ENCODE assay signal across 10 mouse cellular contexts in genomic region chr2:52426041-52426440, GRCm38 (mm10). TPM values are rescaled to one million over a fixed set of nuclear protein-coding genes. Genes with fewer than 3 reads are reported as not detected.
DNase-seq lines count a peak whose midpoint lies in the region; ATAC-seq lines count a peak whose summit lies in the region.
"Had no signal": no experiment of that assay in that cellular context is flagged by ENCODE, and none has a peak within 500 bp of the region (broad histone marks: within the 10 kb centered on the region; RNA-seq: fewer than 3 reads in every experiment).

No protein-coding gene starts in this region.

- no peak overlapping the region for H3K4me3 ChIP-seq in heart, embryonic 11.5 days (ENCODE audit: low read depth, low read length)
- peak overlapping the region; percentile 84 for H3K4me3 ChIP-seq in liver, embryonic 11.5 days (ENCODE audit: low read depth, low read length)
- peak overlapping the region; percentile 76; the same call in 1 of the 2 replicates for H3K4me3 ChIP-seq in brown adipose tissue, adult 24 weeks (ENCODE audit: insufficient read depth, low read depth, low read length)
- peak overlapping the region; percentile 81 for H3K4me3 ChIP-seq in liver, embryonic 12.5 days

- H3K9me3 ChIP-seq in heart, embryonic 11.5 days (replicated peaks; ENCODE audit: control insufficient read depth, low read length) = no peaks in the 10 kb centered on the region
- no peaks in the 10 kb centered on the region for H3K9me3 ChIP-seq in liver, embryonic 11.5 days (ENCODE audit: control insufficient read depth, low read length)
- H3K9me3 ChIP-seq in liver, embryonic 12.5 days (replicated peaks) = no peaks in the 10 kb centered on the region

- DNase-seq in heart, postnatal 14 days = no peak
- DNase-seq in liver, embryonic 11.5 days (ENCODE audit: low spot score) = no peak
- no peak for DNase-seq in liver
- DNase-seq in spleen, adult 12 weeks (ENCODE audit: low spot score) = no peak
- DNase-seq: B cell, adult 2 months; forebrain, postnatal 0 days had no signal

- H3K4me2 ChIP-seq in heart, embryonic 11.5 days = peak overlapping the region; percentile 88; the same call in 1 of the 2 replicates
- peak overlapping the region; percentile 84 for H3K4me2 ChIP-seq in liver, embryonic 11.5 days
- peak overlapping the region; percentile 79 for H3K4me2 ChIP-seq in liver, embryonic 12.5 days

- intact Hi-C loops in heart, postnatal 14 days (cut with DNase I) = loop anchor here (5.0 kb wide), 1 partner anchor 151 kb away; no protein-coding TSS in a partner anchor

- H3K36me3 ChIP-seq in heart, embryonic 11.5 days (ENCODE audit: control insufficient read depth, insufficient read depth, low read length) = no peaks in the 10 kb centered on the region
- H3K36me3 ChIP-seq in liver, embryonic 11.5 days (ENCODE audit: control insufficient read depth, insufficient read depth, low read length) = no peaks in the 10 kb centered on the region
- H3K36me3 ChIP-seq in liver, embryonic 12.5 days = no peaks in the 10 kb centered on the region

- 86% methylated on average over 3 of the region's 3 CpGs for WGBS in heart, embryonic 11.5 days (ENCODE audit: insufficient replicate concordance)
- WGBS in liver, embryonic 11.5 days = 83% methylated on average over 3 of the region's 3 CpGs
- WGBS in liver, embryonic 12.5 days (ENCODE audit: insufficient replicate concordance) = 82% methylated on average over 3 of the region's 3 CpGs

- H3K4me1 ChIP-seq in heart, embryonic 11.5 days (ENCODE audit: control insufficient read depth, insufficient read depth, low read length) = peaks cover 12% of the 10 kb centered on the region
- H3K4me1 ChIP-seq in liver, embryonic 11.5 days (replicated peaks; ENCODE audit: control insufficient read depth, insufficient read depth, low read length) = peaks cover 25% of the 10 kb centered on the region
- H3K4me1 ChIP-seq in brown adipose tissue, adult 24 weeks (ENCODE audit: control insufficient read depth, insufficient read depth, insufficient read length, low read length) = peaks cover 10% of the 10 kb centered on the region
- H3K4me1 ChIP-seq in liver, embryonic 12.5 days = peaks cover 37% of the 10 kb centered on the region

- ATAC-seq in heart, embryonic 11.5 days (replicated peaks; ENCODE audit: insufficient number of reproducible peaks, low FRiP score, low TSS enrichment) = no peak
- no peak for ATAC-seq in liver, embryonic 11.5 days (replicated peaks; ENCODE audit: low FRiP score)
- ATAC-seq in liver, embryonic 12.5 days = no peak
- ATAC-seq in CD4-positive, CD25-positive, alpha-beta regulatory T cell, adult 4 months = no peak
- ATAC-seq: forebrain, postnatal 0 days had no signal

- no peaks in the 10 kb centered on the region for H3K27me3 ChIP-seq in heart, embryonic 11.5 days (ENCODE audit: control insufficient read depth, insufficient read depth, low read length)
- H3K27me3 ChIP-seq in liver, embryonic 11.5 days (replicated peaks; ENCODE audit: control insufficient read depth, insufficient read depth, low read length) = no peaks in the 10 kb centered on the region
- H3K27me3 ChIP-seq in liver, embryonic 12.5 days (replicated peaks) = no peaks in the 10 kb centered on the region

- no peak overlapping the region for H3K9ac ChIP-seq in heart, embryonic 11.5 days (ENCODE audit: low read depth, low read length)
- peak overlapping the region; percentile 69; the same call in 1 of the 2 replicates for H3K9ac ChIP-seq in liver, embryonic 11.5 days (ENCODE audit: low read depth, low read length)
- peak overlapping the region; percentile 91; the same call in 1 of the 2 replicates for H3K9ac ChIP-seq in liver, embryonic 12.5 days

- H3K27ac ChIP-seq in heart, embryonic 11.5 days (ENCODE audit: low read depth, low read length) = no peak overlapping the region
- H3K27ac ChIP-seq in liver, embryonic 11.5 days (ENCODE audit: low read depth, low read length) = no peak overlapping the region
- H3K27ac ChIP-seq in brown adipose tissue, adult 24 weeks (replicated peaks; ENCODE audit: low read depth, low read length) = no peak overlapping the region
- H3K27ac ChIP-seq in liver, embryonic 12.5 days = no peak overlapping the region

RNA-seq across cellular contexts. Expression of gene Arl5a, which starts 1.3 kb away (rescaled TPM):
- 74.4 and 95.6 TPM in 2 replicates for polyA plus RNA-seq in heart, embryonic 11.5 days (2014; fragmentation: Nextera tagmentation; extraction: Ambion mirVana)
- 10 to 100 TPM; 33.6 to 36.4 TPM for total RNA-seq in heart, postnatal 14 days (2021)
- 71.8 and 86.2 TPM in 2 replicates for polyA plus RNA-seq in liver, embryonic 11.5 days (2014; fragmentation: Nextera tagmentation; extraction: Ambion mirVana)
- 29.5 and 36.8 TPM in 2 replicates for polyA plus RNA-seq in brown adipose tissue, adult 24 weeks (2012; ENCODE audit: insufficient read depth, insufficient read length, missing spikeins)
- 48.8 and 50.8 TPM in 2 replicates for polyA plus RNA-seq in liver, embryonic 12.5 days (2016; fragmentation: Nextera tagmentation; extraction: Ambion mirVana)
- polyA plus RNA-seq in CD4-positive, CD25-positive, alpha-beta regulatory T cell, adult 4 months (2017; shearing (Covaris generic)) = 10 to 100 TPM; 12.1 to 26.6 TPM

RNA-seq across cellular contexts. Expression of gene Neb, which starts 47.8 kb away (rescaled TPM):
- polyA plus RNA-seq in heart, embryonic 11.5 days (2014; fragmentation: Nextera tagmentation; extraction: Ambion mirVana) = 1.8 and 3.2 TPM in 2 replicates
- total RNA-seq in heart, postnatal 14 days (2021) = 1 to 10 TPM; 2.5 to 2.8 TPM
- 0.90 and 1.2 TPM in 2 replicates for polyA plus RNA-seq in liver, embryonic 11.5 days (2014; fragmentation: Nextera tagmentation; extraction: Ambion mirVana)
- 9.7 and 25.7 TPM in 2 replicates for polyA plus RNA-seq in brown adipose tissue, adult 24 weeks (2012; ENCODE audit: insufficient read depth, insufficient read length, missing spikeins)
- polyA plus RNA-seq in liver, embryonic 12.5 days (2016; fragmentation: Nextera tagmentation; extraction: Ambion mirVana) = 0.50 and 1.5 TPM in 2 replicates
- 10 to 100 TPM; 27.9 to 28.4 TPM for polyA plus RNA-seq in CD4-positive, CD25-positive, alpha-beta regulatory T cell, adult 4 months (2017; shearing (Covaris generic))
